Mouse (Mus musculus) MEL (cell line): ENCODE results near the gene Rabgap1l. TPM values are rescaled to one million over a fixed set of nuclear protein-coding genes. Genes with fewer than 3 reads are reported as not detected.

Experiments
- DNase-seq: peaks from one replicate; pipeline ENCODE4 v3.0.0; 2011; ENCODE audit warnings: low read depth, low spot score
- H3K27ac ChIP-seq: 2 replicates; pipeline ENCODE4 v1.5.1; 2012; ENCODE audit warnings: low read depth, mild to moderate bottlenecking, control low read depth, low read length, moderate library complexity; ENCODE audit not compliant: control insufficient read depth
- H3K27me3 ChIP-seq, 2 experiments: fragments of 150-350 bp in 1 of 2; sonication (generic) in 1 of 2; 2 replicates each; pipeline ENCODE4 v1.6.1; 2012; ENCODE audit warnings: low read length in 2 of 2, mild to moderate bottlenecking in 2 of 2, improper control_type of control experiment in 1 of 2, moderate library complexity in 1 of 2; ENCODE audit not compliant: insufficient read depth in 2 of 2, control insufficient read depth in 1 of 2
- H3K36me3 ChIP-seq, 2 experiments: 2 replicates each; pipeline ENCODE4 v1.6.1; 2012 to 2014; ENCODE audit warnings: low read length in 2 of 2, improper control_type of control experiment in 1 of 2, inconsistent platforms in 1 of 2, mild to moderate bottlenecking in 1 of 2; ENCODE audit not compliant: insufficient read depth in 2 of 2, control insufficient read depth in 1 of 2
- H3K4me1 ChIP-seq, 2 experiments: fragments of 150-350 bp in 1 of 2; sonication (generic) in 1 of 2; 2 replicates each; pipeline ENCODE4 v1.6.1; 2012; ENCODE audit warnings: low read length in 2 of 2, improper control_type of control experiment in 1 of 2, mild to moderate bottlenecking in 1 of 2; ENCODE audit not compliant: insufficient read depth in 2 of 2, control insufficient read depth in 1 of 2
- H3K4me3 ChIP-seq, 2 experiments: fragments of 150-350 bp in 1 of 2; sonication (generic) in 1 of 2; 2 replicates each; pipeline ENCODE4 v1.5.1; 2012; ENCODE audit warnings: low read depth in 2 of 2, low read length in 2 of 2, mild to moderate bottlenecking in 2 of 2, moderate library complexity in 2 of 2, control low read depth in 1 of 2, improper control_type of control experiment in 1 of 2; ENCODE audit not compliant: control insufficient read depth in 1 of 2, insufficient read depth in 1 of 2
- H3K79me2 ChIP-seq: 2 replicates; pipeline ENCODE4 v1.6.1; 2012; ENCODE audit warnings: mild to moderate bottlenecking, low read length, moderate library complexity; ENCODE audit not compliant: control insufficient read depth, poor library complexity, insufficient read depth
- H3K9ac ChIP-seq: 2 replicates; pipeline ENCODE4 v1.6.1; 2012; ENCODE audit warnings: low read depth, mild to moderate bottlenecking, control low read depth, low read length, moderate library complexity; ENCODE audit not compliant: control insufficient read depth, poor library complexity, severe bottlenecking
- H3K9me3 ChIP-seq: fragments of 150-350 bp; sonication (generic); replicated peaks from 2 replicates; pipeline ENCODE4 v1.6.1; 2012; ENCODE audit warnings: mild to moderate bottlenecking, low read length, improper control_type of control experiment, moderate library complexity; ENCODE audit not compliant: insufficient read depth
- BHLHE40 ChIP-seq: IDR thresholded peaks from 2 replicates; pipeline ENCODE4 v1.6.1; 2012; ENCODE audit warnings: low read depth, mild to moderate bottlenecking, inconsistent platforms, low read length, improper control_type of control experiment, borderline replicate concordance
- CHD2 ChIP-seq: IDR thresholded peaks from 2 replicates; pipeline ENCODE4 v1.6.1; 2011; ENCODE audit warnings: low read length, improper control_type of control experiment
- CTCF ChIP-seq, 3 experiments: IDR thresholded peaks in 2 of 3; conservative IDR thresholded peaks in 1 of 3; 2 replicates each; pipeline ENCODE4 v1.5.1; 2011 to 2012; ENCODE audit warnings: low read length in 3 of 3, low read depth in 2 of 3, mild to moderate bottlenecking in 2 of 3, improper control_type of control experiment in 1 of 3, inconsistent platforms in 1 of 3, mixed read lengths in 1 of 3, moderate library complexity in 1 of 3; ENCODE audit not compliant: control insufficient read depth in 1 of 3, insufficient read depth in 1 of 3, poor library complexity in 1 of 3, severe bottlenecking in 1 of 3
- ELF1 ChIP-seq: IDR thresholded peaks from 2 replicates; pipeline ENCODE4 v1.6.1; 2014; ENCODE audit warnings: low read depth, mild to moderate bottlenecking, inconsistent platforms, low read length, improper control_type of control experiment, moderate library complexity
- GABPA ChIP-seq: IDR thresholded peaks from 2 replicates; pipeline ENCODE4 v1.6.1; 2012; ENCODE audit warnings: low read depth, mild to moderate bottlenecking, inconsistent platforms, low read length, improper control_type of control experiment, moderate library complexity
- KAT2A ChIP-seq: conservative IDR thresholded peaks from 2 replicates; pipeline ENCODE4 v1.6.1; 2012; ENCODE audit warnings: low read depth, low read length, improper control_type of control experiment, inconsistent platforms
- MAFK ChIP-seq: IDR thresholded peaks from 2 replicates; pipeline ENCODE4 v1.6.1; 2011; ENCODE audit warnings: low read depth, mild to moderate bottlenecking, low read length, improper control_type of control experiment, borderline replicate concordance
- MAZ ChIP-seq: IDR thresholded peaks from 2 replicates; pipeline ENCODE4 v1.6.1; 2012; ENCODE audit warnings: low read depth, mild to moderate bottlenecking, inconsistent platforms, low read length, improper control_type of control experiment
- MYB ChIP-seq: IDR thresholded peaks from 2 replicates; pipeline ENCODE4 v1.6.1; 2011; ENCODE audit warnings: mild to moderate bottlenecking, low read depth, low read length, improper control_type of control experiment
- MYC ChIP-seq: IDR thresholded peaks from 2 replicates; pipeline ENCODE4 v1.6.1; 2011; ENCODE audit warnings: low read depth, mild to moderate bottlenecking, low read length, improper control_type of control experiment, moderate library complexity
- NELFE ChIP-seq: IDR thresholded peaks from 2 replicates; pipeline ENCODE4 v1.6.1; 2011; ENCODE audit warnings: low read depth, low read length, improper control_type of control experiment
- POLR2AphosphoS2 ChIP-seq: IDR thresholded peaks from 2 replicates; pipeline ENCODE4 v1.6.1; 2011; ENCODE audit warnings: low read length, improper control_type of control experiment
- POLR2AphosphoS5 ChIP-seq: IDR thresholded peaks from 2 replicates; pipeline ENCODE4 v1.6.1; 2012; ENCODE audit warnings: low read depth, borderline replicate concordance, mild to moderate bottlenecking, inconsistent platforms, low read length, moderate library complexity, mixed read lengths
- RAD21 ChIP-seq: IDR thresholded peaks from 2 replicates; pipeline ENCODE4 v1.6.1; 2011; ENCODE audit warnings: mild to moderate bottlenecking, low read depth, low read length, improper control_type of control experiment
- RCOR1 ChIP-seq: IDR thresholded peaks from 2 replicates; pipeline ENCODE4 v1.6.1; 2012; ENCODE audit warnings: low read depth, mild to moderate bottlenecking, inconsistent platforms, low read length, improper control_type of control experiment
- SIN3A ChIP-seq: IDR thresholded peaks from 2 replicates; pipeline ENCODE4 v1.6.1; 2012; ENCODE audit warnings: low read length, improper control_type of control experiment, inconsistent platforms
- SMC3 ChIP-seq: IDR thresholded peaks from 2 replicates; pipeline ENCODE4 v1.6.1; 2011; ENCODE audit warnings: low read depth, low read length, improper control_type of control experiment
- TAL1 ChIP-seq: IDR thresholded peaks from 2 replicates; pipeline ENCODE4 v1.6.1; 2012; ENCODE audit warnings: mild to moderate bottlenecking, inconsistent platforms, low read length, moderate library complexity, mixed read lengths
- TBP ChIP-seq: IDR thresholded peaks from 2 replicates; pipeline ENCODE4 v1.8.0; 2011; ENCODE audit warnings: low read depth, low read length, improper control_type of control experiment
- UBTF ChIP-seq: IDR thresholded peaks from 2 replicates; pipeline ENCODE4 v1.6.1; 2012; ENCODE audit warnings: low read depth, mild to moderate bottlenecking, inconsistent platforms, low read length, improper control_type of control experiment, moderate library complexity, borderline replicate concordance; ENCODE audit not compliant: insufficient read depth
- USF1 ChIP-seq: IDR thresholded peaks from 2 replicates; pipeline ENCODE4 v1.6.1; 2014; ENCODE audit warnings: low read depth, mild to moderate bottlenecking, inconsistent platforms, low read length, improper control_type of control experiment, moderate library complexity
- USF2 ChIP-seq, 2 experiments: IDR thresholded peaks; 2 replicates each; pipeline ENCODE4 v1.6.1; 2011 to 2012; ENCODE audit warnings: improper control_type of control experiment in 2 of 2, low read length in 2 of 2, borderline replicate concordance in 1 of 2, inconsistent platforms in 1 of 2, low read depth in 1 of 2, mild to moderate bottlenecking in 1 of 2; ENCODE audit not compliant: insufficient read depth in 1 of 2
- ZNF384 ChIP-seq: IDR thresholded peaks from 2 replicates; pipeline ENCODE4 v1.6.1; 2012; ENCODE audit warnings: low read depth, mild to moderate bottlenecking, inconsistent platforms, low read length, improper control_type of control experiment
- polyA plus RNA-seq, 2 experiments: library from polyadenylated mRNA; stranded (reverse) in 1 of 2; unstranded in 1 of 2; fragments of >175 nt in 1 of 2; fragments of >200 nt in 1 of 2; gene quantifications; 2 replicates each; pipeline versions ENCODE4 v1.2.1 to v1.2.4; 2012; ENCODE audit warnings: low replicate concordance in 2 of 2, low read depth in 1 of 2; ENCODE audit not compliant: insufficient read length in 2 of 2, insufficient read depth in 1 of 2, missing spikeins in 1 of 2
- total RNA-seq: library from RNA; depleted of rRNA; stranded (reverse); fragments of 300-350 nt; gene quantifications from 2 replicates; pipeline ENCODE4 v1.2.3, GENCODE M21; 2012

Gene Rabgap1l
- total and polyA plus RNA-seq, 3 experiments: 24.1 to 26.2 TPM; not detected in 1

GRCm38 (mm10) chr1:160594066-160594465 is 198.9 kb downstream of the Rabgap1l start:
- Histone ChIP-seq H3K9me3 (no peaks in the 10 kb centered on the region), H3K36me3 (no peaks in the 10 kb centered on the region), H3K27me3 (no peaks in the 10 kb centered on the region), H3K27ac (no peak overlapping the region), H3K4me1 (no peaks in the 10 kb centered on the region), H3K4me3 (no peak overlapping the region), H3K9ac (no peak overlapping the region), H3K79me2 (no peaks in the 10 kb centered on the region)
- DNase-seq: no peak
- TF ChIP-seq SIN3A (no peak), SMC3 (no peak), RCOR1 (no peak), UBTF (no peak), KAT2A (no peak), GABPA (no peak), POLR2AphosphoS2 (no peak), MYC (no peak), TAL1 (no peak), POLR2AphosphoS5 (no peak), USF2 (IDR thresholded peaks at IDR 0.05; ENCODE audit: borderline replicate concordance in 1 of 2, insufficient read depth in 1 of 2, low read depth in 1 of 2, low read length in 2 of 2) (no peak), CTCF (IDR thresholded peaks at IDR 0.05 in 2 of 3, conservative IDR thresholded peaks at IDR 0.05 in 1 of 3; ENCODE audit: control insufficient read depth in 1 of 3, insufficient read depth in 1 of 3, low read depth in 2 of 3, low read length in 3 of 3, poor library complexity in 1 of 3, severe bottlenecking in 1 of 3) (no peak), NELFE (no peak), MYB (no peak), RAD21 (no peak), CHD2 (no peak), MAFK (no peak), TBP (no peak)

GRCm38 (mm10) chr1:160588911-160589590 is 204.0 kb downstream of the Rabgap1l start:
- no peak for DNase-seq
- no peaks in the 10 kb centered on the region for H3K79me2 ChIP-seq
- H3K27me3 ChIP-seq: no peaks in the 10 kb centered on the region
- no peak overlapping the region for H3K9ac ChIP-seq
- H3K4me3 ChIP-seq: no peak overlapping the region
- H3K36me3 ChIP-seq: no peaks in the 10 kb centered on the region
- H3K27ac ChIP-seq: no peak overlapping the region
- no peaks in the 10 kb centered on the region for H3K4me1 ChIP-seq
- no peaks in the 10 kb centered on the region for H3K9me3 ChIP-seq
- TF ChIP-seq CHD2 (no peak), USF1 (no peak), ELF1 (no peak), BHLHE40 (no peak), USF2 (IDR thresholded peaks at IDR 0.05; ENCODE audit: borderline replicate concordance in 1 of 2, insufficient read depth in 1 of 2, low read depth in 1 of 2, low read length in 2 of 2) (no peak), MAZ (no peak), ZNF384 (no peak)
